13 mouse cellular contexts compared by ENCODE assay signal in genomic region chr15:25752597-25752996, GRCm38 (mm10).
DNase-seq lines count a peak whose midpoint lies in the region; ATAC-seq and TF ChIP-seq lines count a peak whose summit lies in the region.
"Had no signal": no experiment of that assay in that cellular context is flagged by ENCODE, and none has a peak within 500 bp of the region (broad histone marks: within the 10 kb centered on the region; RNA-seq: fewer than 3 reads in every experiment).

No protein-coding gene starts in this region.

- peak; percentile 52 for ATAC-seq in forebrain, embryonic 16.5 days
- peak; percentile 48; the same call in 1 of the 2 replicates for ATAC-seq in midbrain, embryonic 13.5 days
- ATAC-seq in kidney, embryonic 15.5 days (replicated peaks; ENCODE audit: low FRiP score): no peak
- ATAC-seq: liver, postnatal 0 days had no signal

- H3K4me2 ChIP-seq in forebrain, embryonic 16.5 days (ENCODE audit: low read length): peak overlapping the region; percentile 19
- peak overlapping the region; percentile 53 for H3K4me2 ChIP-seq in midbrain, embryonic 13.5 days (replicated peaks)
- H3K4me2 ChIP-seq in kidney, embryonic 15.5 days: no peak overlapping the region

- intact Hi-C loops in heart, postnatal 14 days (cut with DNase I): no loop called here

- no peak overlapping the region for H3K9ac ChIP-seq in ES-E14 (ENCODE audit: insufficient read depth, low read depth, low read length, poor library complexity, severe bottlenecking)
- no peak overlapping the region for H3K9ac ChIP-seq in forebrain, embryonic 16.5 days (replicated peaks; ENCODE audit: low read depth, low read length)
- peak overlapping the region; percentile 71; the same call in 1 of the 2 replicates for H3K9ac ChIP-seq in midbrain, embryonic 13.5 days (replicated peaks)
- H3K9ac ChIP-seq in kidney, embryonic 15.5 days: no peak overlapping the region
- H3K9ac ChIP-seq: liver, postnatal 0 days had no signal

- H3K27ac ChIP-seq in ES-E14 (ENCODE audit: insufficient read depth, low read depth, low read length, poor library complexity, severe bottlenecking): peak overlapping the region; percentile 95; the same call in 1 of the 2 replicates
- peak overlapping the region; percentile 82 for H3K27ac ChIP-seq in forebrain, embryonic 16.5 days (ENCODE audit: low read length)
- peak overlapping the region; percentile 94 for H3K27ac ChIP-seq in midbrain, embryonic 13.5 days
- no peak overlapping the region for H3K27ac ChIP-seq in kidney, embryonic 15.5 days

- no peaks in the 10 kb centered on the region for H3K27me3 ChIP-seq in forebrain, embryonic 16.5 days (replicated peaks; ENCODE audit: control insufficient read depth, insufficient read depth, low read length)
- H3K27me3 ChIP-seq in midbrain, embryonic 13.5 days: no peaks in the 10 kb centered on the region
- no peaks in the 10 kb centered on the region for H3K27me3 ChIP-seq in kidney, embryonic 15.5 days

- WGBS in forebrain, embryonic 16.5 days: 8% methylated on average over 1 of the region's 1 CpGs
- 16% methylated on average over 1 of the region's 1 CpGs for WGBS in midbrain, embryonic 13.5 days
- 60% methylated on average over 1 of the region's 1 CpGs for WGBS in kidney, embryonic 15.5 days

- in situ Hi-C loops in ES-E14 (cut with MboI; ENCODE audit: low sequenced_read_pairs in 2 of 2, unreplicated experiment in 2 of 2): no loop called here

- peaks cover 5% of the 10 kb centered on the region; the same call in 1 of the 2 replicates for H3K36me3 ChIP-seq in ES-E14 (ENCODE audit: control insufficient read depth, insufficient read depth, low read length, poor library complexity, severe bottlenecking)
- H3K36me3 ChIP-seq in forebrain, embryonic 16.5 days (ENCODE audit: control insufficient read depth, insufficient read depth): no peaks in the 10 kb centered on the region
- no peaks in the 10 kb centered on the region for H3K36me3 ChIP-seq in midbrain, embryonic 13.5 days
- H3K36me3 ChIP-seq in kidney, embryonic 15.5 days: peaks cover 49% of the 10 kb centered on the region

- no peaks in the 10 kb centered on the region for H3K9me3 ChIP-seq in ES-E14 (ENCODE audit: control insufficient read depth, insufficient read depth, low read depth, low read length)
- H3K9me3 ChIP-seq in forebrain, embryonic 16.5 days (ENCODE audit: control insufficient read depth, low read length): no peaks in the 10 kb centered on the region
- H3K9me3 ChIP-seq in midbrain, embryonic 13.5 days: no peaks in the 10 kb centered on the region
- H3K9me3 ChIP-seq in kidney, embryonic 15.5 days (replicated peaks): no peaks in the 10 kb centered on the region

- DNase-seq in ES-E14 (ENCODE audit: low read depth, low spot score): no peak
- DNase-seq in embryo, embryonic 10 days (ENCODE audit: low spot score): peak; percentile 73
- DNase-seq in right cerebral cortex, postnatal 4 days: no peak
- DNase-seq in heart, postnatal 14 days: no peak
- DNase-seq in kidney, postnatal 4 days: no peak
- DNase-seq: adrenal gland, adult 8-10 months; cerebellum, adult 18-20 months; gastrocnemius, postnatal 25 days; liver, postnatal 0 days; right cerebral cortex, postnatal 25 days had no signal

- H3K4me1 ChIP-seq in ES-E14 (ENCODE audit: control insufficient read depth in 2 of 2, insufficient read depth in 2 of 2, low read length in 2 of 2, poor library complexity in 1 of 2): peaks cover 11 to 14% of the 10 kb centered on the region in 2 experiments
- peaks cover 14% of the 10 kb centered on the region for H3K4me1 ChIP-seq in forebrain, embryonic 16.5 days (replicated peaks; ENCODE audit: control insufficient read depth, insufficient read depth, low read length)
- H3K4me1 ChIP-seq in midbrain, embryonic 13.5 days (replicated peaks): peaks cover 52% of the 10 kb centered on the region
- no peaks in the 10 kb centered on the region for H3K4me1 ChIP-seq in kidney, embryonic 15.5 days

- H3K4me3 ChIP-seq in ES-E14 (ENCODE audit: insufficient read depth in 1 of 2, low read depth in 1 of 2, low read length in 2 of 2, poor library complexity in 1 of 2, severe bottlenecking in 1 of 2): peak overlapping the region in 1 of 2 experiments; percentile 61; a peak in 2 of 4 replicates
- H3K4me3 ChIP-seq in forebrain, embryonic 16.5 days (replicated peaks; ENCODE audit: low read length): peak overlapping the region; percentile 24
- H3K4me3 ChIP-seq in midbrain, embryonic 13.5 days (replicated peaks): peak overlapping the region; percentile 39
- H3K4me3 ChIP-seq in kidney, embryonic 15.5 days (replicated peaks): no peak overlapping the region

TF ChIP-seq in ES-E14, 5 proteins besides CTCF, POLR2A, EP300 and RAD21:
- no peak for TF ChIP-seq ZC3H11A (IDR thresholded peaks at IDR 0.05; ENCODE audit: borderline replicate concordance, low read depth, low read length)
- TF ChIP-seq HCFC1 (IDR thresholded peaks at IDR 0.05; ENCODE audit: borderline replicate concordance, insufficient read depth, low read length): no peak
- no peak for TF ChIP-seq MAFK (IDR thresholded peaks at IDR 0.05; ENCODE audit: insufficient read depth, low read depth, low read length)
- no peak for TF ChIP-seq CHD2 (IDR thresholded peaks at IDR 0.05; ENCODE audit: low read depth, low read length)
- TF ChIP-seq ZNF384 (IDR thresholded peaks at IDR 0.05; ENCODE audit: low read depth, low read length): no peak
